Mouse (Mus musculus) midbrain, embryonic 12.5 days (tissue): ENCODE results near the gene Hoxc6. TPM values are rescaled to one million over a fixed set of nuclear protein-coding genes. Genes with fewer than 3 reads are reported as not detected.

Experiments used
- ATAC-seq: fragments of 200-750 bp; cut with Nextera tagmentation; 2 replicates; pipeline ENCODE4 v1.8.0; 2017; ENCODE audit warnings: low read depth, moderate TSS enrichment, moderate library complexity; ENCODE audit not compliant: low FRiP score
- H3K27ac ChIP-seq: fragments of 300-500 bp; sonication (generic); replicated peaks from 2 replicates; pipeline ENCODE4 v1.5.1; 2016; ENCODE audit warnings: mild to moderate bottlenecking
- H3K27me3 ChIP-seq: fragments of 300-500 bp; sonication (generic); 2 replicates; pipeline ENCODE4 v1.6.1; 2016; ENCODE audit warnings: mild to moderate bottlenecking
- H3K36me3 ChIP-seq: fragments of 300-500 bp; sonication (generic); 2 replicates; pipeline ENCODE4 v1.6.1; 2016
- H3K4me1 ChIP-seq: fragments of 300-500 bp; sonication (generic); 2 replicates; pipeline ENCODE4 v1.6.1; 2016
- H3K4me2 ChIP-seq: fragments of 300-500 bp; sonication (generic); replicated peaks from 2 replicates; pipeline ENCODE4 v1.6.1; 2016; ENCODE audit warnings: mild to moderate bottlenecking, moderate library complexity
- H3K4me3 ChIP-seq: fragments of 300-500 bp; sonication (generic); 2 replicates; pipeline ENCODE4 v1.5.1; 2016; ENCODE audit warnings: mild to moderate bottlenecking
- H3K9ac ChIP-seq: fragments of 300-500 bp; sonication (generic); replicated peaks from 2 replicates; pipeline ENCODE4 v1.6.1; 2016; ENCODE audit warnings: mild to moderate bottlenecking, moderate library complexity
- H3K9me3 ChIP-seq: fragments of 300-500 bp; sonication (generic); 2 replicates; pipeline ENCODE4 v1.6.1; 2016; ENCODE audit warnings: mild to moderate bottlenecking
- WGBS: fragments of 180-500 bp; shearing (Covaris S2); methylation state at CpG from one replicate; pipeline ENCODE4 v1.1.7; 2016; 5-methylcytosine and 5-hydroxymethylcytosine counted together
- polyA plus RNA-seq: library from polyadenylated mRNA; unstranded; fragments of >200 nt; fragmentation: Nextera tagmentation; extraction: Ambion mirVana; gene quantifications from 2 replicates; pipeline ENCODE4 v1.2.1, GENCODE M21; 2016

The Hoxc6 gene
- polyA plus RNA-seq: not detected in 2 replicates

- H3K9ac ChIP-seq: no peak within 1 kb of the TSS
- no peaks in the 10 kb centered on the region for H3K9me3 ChIP-seq
- H3K36me3 ChIP-seq: no peaks in the 10 kb centered on the region
- H3K4me3 ChIP-seq: peak within 1 kb of the TSS; percentile 35
- 2% methylated on average over 19 of the region's 19 CpGs for WGBS
- H3K4me1 ChIP-seq: peaks cover 8% of the 10 kb centered on the region
- H3K4me2 ChIP-seq: peak within 1 kb of the TSS; percentile 46
- H3K27me3 ChIP-seq: peaks cover 98% of the 10 kb centered on the region
- no peak within 1 kb of the TSS for H3K27ac ChIP-seq
- ATAC-seq: no peak
These were observed at the start of gene Hoxc6 for GRCm38 (mm10) chr15:102997939-102998355. Gene Hoxc6 (plus strand): TSS chr15:102998257.

- no peak overlapping the region for H3K27ac ChIP-seq
- H3K4me1 ChIP-seq: no peaks in the 10 kb centered on the region
- no peaks in the 10 kb centered on the region for H3K36me3 ChIP-seq
- 7% methylated on average over 2 of the region's 2 CpGs for WGBS
- no peak overlapping the region for H3K9ac ChIP-seq
- no peak for ATAC-seq
- H3K4me3 ChIP-seq: no peak overlapping the region
- peaks cover 97% of the 10 kb centered on the region for H3K27me3 ChIP-seq
- no peak overlapping the region for H3K4me2 ChIP-seq
- no peaks in the 10 kb centered on the region for H3K9me3 ChIP-seq
These were observed 49.2 kb upstream of the Hoxc6 start for GRCm38 (mm10) chr15:102948842-102949241.

- no peaks in the 10 kb centered on the region for H3K4me1 ChIP-seq
- no peak overlapping the region for H3K9ac ChIP-seq
- WGBS: 2% methylated on average over 20 of the region's 20 CpGs
- H3K36me3 ChIP-seq: no peaks in the 10 kb centered on the region
- no peak for ATAC-seq
- H3K27ac ChIP-seq: no peak overlapping the region
- no peak overlapping the region for H3K4me2 ChIP-seq
- H3K9me3 ChIP-seq: no peaks in the 10 kb centered on the region
- peaks cover 99% of the 10 kb centered on the region for H3K27me3 ChIP-seq
- no peak overlapping the region for H3K4me3 ChIP-seq
These were observed 48.4 kb upstream of the Hoxc6 start for GRCm38 (mm10) chr15:102949696-102950095.

- Histone ChIP-seq H3K27ac (no peak overlapping the region), H3K27me3 (peaks cover 99% of the 10 kb centered on the region), H3K4me1 (no peaks in the 10 kb centered on the region), H3K4me3 (no peak overlapping the region), H3K36me3 (no peaks in the 10 kb centered on the region), H3K9ac (no peak overlapping the region), H3K4me2 (no peak overlapping the region), H3K9me3 (no peaks in the 10 kb centered on the region)
- 13% methylated on average over 2 of the region's 2 CpGs for WGBS
- ATAC-seq: no peak
These were observed 47.2 kb upstream of the Hoxc6 start for GRCm38 (mm10) chr15:102950877-102951276.

- H3K9ac ChIP-seq: no peak overlapping the region
- no peaks in the 10 kb centered on the region for H3K9me3 ChIP-seq
- peaks cover 100% of the 10 kb centered on the region for H3K27me3 ChIP-seq
- no peak overlapping the region for H3K4me2 ChIP-seq
- H3K4me1 ChIP-seq: no peaks in the 10 kb centered on the region
- no peak overlapping the region for H3K4me3 ChIP-seq
- 5% methylated on average over 6 of the region's 6 CpGs for WGBS
- H3K36me3 ChIP-seq: no peaks in the 10 kb centered on the region
- H3K27ac ChIP-seq: no peak overlapping the region
- no peak for ATAC-seq
These were observed 44.5 kb upstream of the Hoxc6 start for GRCm38 (mm10) chr15:102953561-102953960.

- peaks cover 98% of the 10 kb centered on the region for H3K27me3 ChIP-seq
- under 1% methylated on average over 56 of the region's 57 CpGs for WGBS
- no peak for ATAC-seq
- H3K27ac ChIP-seq: no peak within 1 kb of the TSS
- H3K9me3 ChIP-seq: no peaks in the 10 kb centered on the region
- no peak within 1 kb of the TSS for H3K4me2 ChIP-seq
- no peak within 1 kb of the TSS for H3K9ac ChIP-seq
- H3K4me1 ChIP-seq: no peaks in the 10 kb centered on the region
- no peaks in the 10 kb centered on the region for H3K36me3 ChIP-seq
- no peak within 1 kb of the TSS for H3K4me3 ChIP-seq
These were observed 43.7 kb upstream of the Hoxc6 start, which contains the start of gene Hoxc11 for GRCm38 (mm10) chr15:102954192-102955006. Gene Hoxc11 (plus strand): TSS chr15:102954427.

GRCm38 (mm10) chr15:102955007-102955382, 43.1 kb upstream of the Hoxc6 start:
- H3K4me1 ChIP-seq: no peaks in the 10 kb centered on the region
- no peaks in the 10 kb centered on the region for H3K36me3 ChIP-seq
- ATAC-seq: no peak
- H3K4me2 ChIP-seq: no peak overlapping the region
- H3K9ac ChIP-seq: no peak overlapping the region
- peaks cover 98% of the 10 kb centered on the region for H3K27me3 ChIP-seq
- H3K4me3 ChIP-seq: no peak overlapping the region
- no peak overlapping the region for H3K27ac ChIP-seq
- under 1% methylated on average over 26 of the region's 28 CpGs for WGBS
- no peaks in the 10 kb centered on the region for H3K9me3 ChIP-seq

GRCm38 (mm10) chr15:102955833-102956640, 42.0 kb upstream of the Hoxc6 start:
- H3K36me3 ChIP-seq: no peaks in the 10 kb centered on the region
- no peaks in the 10 kb centered on the region for H3K9me3 ChIP-seq
- no peaks in the 10 kb centered on the region for H3K4me1 ChIP-seq
- H3K9ac ChIP-seq: no peak overlapping the region
- H3K4me3 ChIP-seq: no peak overlapping the region
- WGBS: under 1% methylated on average over 40 of the region's 40 CpGs
- ATAC-seq: no peak
- peaks cover 98% of the 10 kb centered on the region for H3K27me3 ChIP-seq
- H3K4me2 ChIP-seq: no peak overlapping the region
- no peak overlapping the region for H3K27ac ChIP-seq

GRCm38 (mm10) chr15:102956906-102957305, 41.2 kb upstream of the Hoxc6 start:
- Histone ChIP-seq H3K27ac (no peak overlapping the region), H3K4me2 (no peak overlapping the region), H3K4me1 (no peaks in the 10 kb centered on the region), H3K9me3 (no peaks in the 10 kb centered on the region), H3K4me3 (no peak overlapping the region), H3K27me3 (peaks cover 98% of the 10 kb centered on the region), H3K36me3 (no peaks in the 10 kb centered on the region), H3K9ac (no peak overlapping the region)
- ATAC-seq: no peak
- whole genome bisulfite sequencing: under 1% methylated on average over 12 of the region's 12 CpGs

- H3K9me3 ChIP-seq: no peaks in the 10 kb centered on the region
- H3K4me3 ChIP-seq: no peak overlapping the region
- peaks cover 95% of the 10 kb centered on the region for H3K27me3 ChIP-seq
- H3K36me3 ChIP-seq: no peaks in the 10 kb centered on the region
- no peak overlapping the region for H3K9ac ChIP-seq
- under 1% methylated on average over 13 of the region's 13 CpGs for WGBS
- no peak overlapping the region for H3K27ac ChIP-seq
- no peak overlapping the region for H3K4me2 ChIP-seq
- ATAC-seq: no peak
- H3K4me1 ChIP-seq: no peaks in the 10 kb centered on the region
These were observed 38.3 kb upstream of the Hoxc6 start for GRCm38 (mm10) chr15:102959663-102960191.

- no peak overlapping the region for H3K4me2 ChIP-seq
- H3K9me3 ChIP-seq: no peaks in the 10 kb centered on the region
- no peak for ATAC-seq
- H3K27me3 ChIP-seq: peaks cover 95% of the 10 kb centered on the region
- H3K27ac ChIP-seq: no peak overlapping the region
- WGBS: 4% methylated on average over 6 of the region's 6 CpGs
- H3K4me1 ChIP-seq: 0 out of 2 replicates have a peak, but pooled peaks cover 5% of the 10 kb centered on the region
- no peaks in the 10 kb centered on the region for H3K36me3 ChIP-seq
- no peak overlapping the region for H3K9ac ChIP-seq
- H3K4me3 ChIP-seq: no peak overlapping the region
These were observed 36.3 kb upstream of the Hoxc6 start for GRCm38 (mm10) chr15:102961728-102962127.

- no peak overlapping the region for H3K4me3 ChIP-seq
- no peak overlapping the region for H3K27ac ChIP-seq
- no peak for ATAC-seq
- no peak overlapping the region for H3K4me2 ChIP-seq
- H3K9ac ChIP-seq: no peak overlapping the region
- 0 out of 2 replicates have a peak, but pooled peaks cover 6% of the 10 kb centered on the region for H3K4me1 ChIP-seq
- no peaks in the 10 kb centered on the region for H3K9me3 ChIP-seq
- H3K36me3 ChIP-seq: no peaks in the 10 kb centered on the region
- peaks cover 95% of the 10 kb centered on the region for H3K27me3 ChIP-seq
- WGBS: 1% methylated on average over 13 of the region's 13 CpGs
These were observed 35.6 kb upstream of the Hoxc6 start for GRCm38 (mm10) chr15:102962492-102962891.
